Mouse (Mus musculus): ENCODE data around the gene Foxf1. TPM values are rescaled to one million over a fixed set of nuclear protein-coding genes. Genes with fewer than 3 reads are reported as not detected.

The Foxf1 gene
- polyA plus RNA-seq, 1 experiment from 2014 or later = 0.93 TPM

- Histone ChIP-seq H3K27ac (ENCODE audit: low read depth, low read length) (no peak overlapping the region), H3K4me3 (ENCODE audit: low read length) (no peak overlapping the region), H3K27me3 (ENCODE audit: control insufficient read depth, insufficient read depth, low read length) (no peaks in the 10 kb centered on the region), H3K36me3 (ENCODE audit: control insufficient read depth, insufficient read depth, low read length) (peaks cover 55% of the 10 kb centered on the region), H3K4me2 (replicated peaks; ENCODE audit: low read depth, low read length) (no peak overlapping the region), H3K9ac (ENCODE audit: low read depth, low read length) (no peak overlapping the region), H3K4me1 (ENCODE audit: control insufficient read depth, insufficient read depth, low read length) (peaks cover 8% of the 10 kb centered on the region), H3K9me3 (ENCODE audit: control insufficient read depth, low read length) (no peaks in the 10 kb centered on the region)
- peak; percentile 51; the same call in 1 of the 2 replicates for ATAC-seq (ENCODE audit: low FRiP score, low TSS enrichment)
- WGBS = 54% methylated on average over 17 of the region's 17 CpGs
These were observed 20.0 kb downstream of the Foxf1 start for GRCm38 (mm10) chr8:121104049-121104818.

DNA sequence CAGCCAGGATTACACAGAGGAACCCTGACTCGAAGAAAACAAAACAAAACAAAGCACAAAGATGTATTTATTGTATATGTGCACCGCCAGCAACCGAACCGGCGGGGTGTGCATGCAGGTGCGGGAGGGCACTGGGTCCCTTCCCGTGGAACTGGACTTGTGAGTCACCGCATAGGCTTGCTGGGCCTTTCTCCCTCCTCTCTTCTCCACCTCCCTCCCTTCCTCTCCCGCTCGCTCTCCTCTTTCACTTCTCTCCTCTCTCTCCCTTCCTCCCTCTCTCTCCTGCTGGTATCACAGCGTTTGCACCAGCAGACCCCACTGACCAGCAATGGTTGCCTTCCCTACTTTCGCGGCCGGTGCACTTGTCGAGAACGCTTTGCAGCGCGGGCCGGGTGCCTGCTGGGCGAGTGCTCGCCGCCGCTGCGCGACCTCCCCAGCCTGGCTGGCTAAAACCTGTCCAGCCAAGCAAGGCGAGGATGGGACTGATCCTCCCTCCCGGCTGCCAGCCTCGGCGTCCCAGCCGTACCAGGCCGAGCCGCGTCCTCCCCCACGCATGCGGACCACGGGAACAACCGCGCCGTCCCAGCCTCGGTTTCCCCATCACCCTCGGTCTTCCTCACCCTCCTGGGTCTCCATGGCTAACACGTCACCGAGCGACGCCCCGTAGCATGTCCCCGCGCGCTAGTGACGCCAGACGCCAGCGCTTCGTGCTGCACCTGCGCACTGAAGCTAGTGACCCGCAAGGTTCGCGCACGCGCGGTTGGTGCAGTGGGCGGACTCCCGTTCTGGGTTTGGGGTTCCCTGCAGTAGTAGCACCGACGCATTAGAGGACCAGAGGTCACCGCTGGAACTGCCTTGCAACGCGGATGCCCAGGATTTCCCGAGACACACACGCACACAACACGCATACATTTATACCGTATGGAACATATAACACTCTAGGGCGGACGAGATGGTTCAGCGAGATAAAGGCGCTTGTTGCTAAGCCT, 23.8 kb downstream of the Foxf1 start, which contains the start of gene Mthfsd:
TSS of gene Mthfsd (minus strand) at position 725 of the 989 bp plus-strand sequence.
- 2% methylated on average over 75 of the region's 75 CpGs for WGBS
- H3K27ac ChIP-seq (ENCODE audit: low read depth, low read length) = peak within 1 kb of the TSS; percentile 77; the same call in 1 of the 2 replicates
- peak; percentile 91 for ATAC-seq (ENCODE audit: low FRiP score, low TSS enrichment)
- peaks cover 21% of the 10 kb centered on the region for H3K36me3 ChIP-seq (ENCODE audit: control insufficient read depth, insufficient read depth, low read length)
- H3K9me3 ChIP-seq (ENCODE audit: control insufficient read depth, low read length) = no peaks in the 10 kb centered on the region
- peak within 1 kb of the TSS; percentile 83 for H3K9ac ChIP-seq (ENCODE audit: low read depth, low read length)
- H3K4me2 ChIP-seq (replicated peaks; ENCODE audit: low read depth, low read length) = peak within 1 kb of the TSS; percentile 89
- H3K4me3 ChIP-seq (ENCODE audit: low read length) = peak within 1 kb of the TSS; percentile 96
- peaks cover 8% of the 10 kb centered on the region for H3K4me1 ChIP-seq (ENCODE audit: control insufficient read depth, insufficient read depth, low read length)
- H3K27me3 ChIP-seq (ENCODE audit: control insufficient read depth, insufficient read depth, low read length) = 0 out of 2 replicates have a peak, but pooled peaks cover 3% of the 10 kb centered on the region

- Histone ChIP-seq H3K4me1 (ENCODE audit: control insufficient read depth, insufficient read depth, low read length) (peaks cover 12% of the 10 kb centered on the region), H3K9ac (ENCODE audit: low read depth, low read length) (peak overlapping the region; percentile 42; the same call in 1 of the 2 replicates), H3K27me3 (ENCODE audit: control insufficient read depth, insufficient read depth, low read length) (0 out of 2 replicates have a peak, but pooled peaks cover 3% of the 10 kb centered on the region), H3K36me3 (ENCODE audit: control insufficient read depth, insufficient read depth, low read length) (peaks cover 14% of the 10 kb centered on the region; the same call in 1 of the 2 replicates), H3K4me3 (ENCODE audit: low read length) (peak overlapping the region; percentile 96), H3K4me2 (replicated peaks; ENCODE audit: low read depth, low read length) (peak overlapping the region; percentile 48), H3K9me3 (ENCODE audit: control insufficient read depth, low read length) (no peaks in the 10 kb centered on the region), H3K27ac (ENCODE audit: low read depth, low read length) (no peak overlapping the region)
- no peak for ATAC-seq (ENCODE audit: low FRiP score, low TSS enrichment)
- WGBS = 13% methylated on average over 5 of the region's 5 CpGs
These were observed 24.5 kb downstream of the Foxf1 start for GRCm38 (mm10) chr8:121108657-121109056.

- peaks cover 3% of the 10 kb centered on the region; the same call in 1 of the 2 replicates for H3K27me3 ChIP-seq (ENCODE audit: control insufficient read depth, insufficient read depth, low read length)
- H3K27ac ChIP-seq (ENCODE audit: low read depth, low read length) = no peak overlapping the region
These were observed 27.1 kb downstream of the Foxf1 start for GRCm38 (mm10) chr8:121111145-121111907.

GRCm38 (mm10) chr8:121113261-121113660, 29.1 kb downstream of the Foxf1 start:
- Histone ChIP-seq H3K9ac (ENCODE audit: low read depth, low read length) (0 out of 2 replicates have a peak overlapping the region, but pooled peaks have one; percentile 23), H3K4me3 (ENCODE audit: low read length) (peak overlapping the region; percentile 12), H3K9me3 (ENCODE audit: control insufficient read depth, low read length) (no peaks in the 10 kb centered on the region), H3K4me1 (ENCODE audit: control insufficient read depth, insufficient read depth, low read length) (peaks cover 14% of the 10 kb centered on the region), H3K27me3 (ENCODE audit: control insufficient read depth, insufficient read depth, low read length) (peaks cover 11% of the 10 kb centered on the region; the same call in 1 of the 2 replicates), H3K36me3 (ENCODE audit: control insufficient read depth, insufficient read depth, low read length) (peaks cover 9% of the 10 kb centered on the region; the same call in 1 of the 2 replicates), H3K27ac (ENCODE audit: low read depth, low read length) (no peak overlapping the region), H3K4me2 (replicated peaks; ENCODE audit: low read depth, low read length) (peak overlapping the region; percentile 70)
- under 1% methylated on average over 21 of the region's 21 CpGs for WGBS
- 0 out of 2 replicates have a peak, but pooled peaks have one; percentile 13 for ATAC-seq (ENCODE audit: low FRiP score, low TSS enrichment)

More at GRCm38 (mm10) chr8:121111145-121111907, 27.1 kb downstream of the Foxf1 start:
- H3K4me1 ChIP-seq (ENCODE audit: control insufficient read depth, insufficient read depth, low read length) = peaks cover 23% of the 10 kb centered on the region
- no peak overlapping the region for H3K9ac ChIP-seq (ENCODE audit: low read depth, low read length)
- no peak overlapping the region for H3K4me2 ChIP-seq (replicated peaks; ENCODE audit: low read depth, low read length)
- peaks cover 3% of the 10 kb centered on the region; the same call in 1 of the 2 replicates for H3K36me3 ChIP-seq (ENCODE audit: control insufficient read depth, insufficient read depth, low read length)
- H3K9me3 ChIP-seq (ENCODE audit: control insufficient read depth, low read length) = no peaks in the 10 kb centered on the region
- no peak overlapping the region for H3K4me3 ChIP-seq (ENCODE audit: low read length)
- ATAC-seq (ENCODE audit: low FRiP score, low TSS enrichment) = no peak
- 55% methylated on average over 7 of the region's 7 CpGs for WGBS

DNA sequence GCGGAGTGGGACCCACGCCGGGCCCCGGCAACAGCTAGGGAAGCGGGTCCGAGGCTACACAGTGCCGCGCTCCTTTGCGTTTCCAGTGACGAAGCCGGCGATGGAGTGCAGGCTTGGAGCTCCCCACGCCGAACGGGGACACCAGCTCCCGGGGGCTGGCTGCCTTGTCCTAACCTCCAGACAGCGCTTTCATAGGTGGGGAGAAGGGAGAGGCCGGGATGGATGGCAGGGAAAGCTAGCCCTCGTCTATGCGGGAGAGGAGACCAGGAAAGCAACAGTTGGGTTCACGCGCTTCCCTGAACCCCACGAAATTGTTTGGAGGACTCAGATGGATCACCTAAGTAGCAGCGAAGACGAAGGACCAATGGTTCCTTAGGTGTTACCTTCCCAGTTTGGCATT, 30.9 kb downstream of the Foxf1 start:
- ATAC-seq (ENCODE audit: low FRiP score, low TSS enrichment) = no peak
- H3K4me3 ChIP-seq (ENCODE audit: low read length) = peak overlapping the region; percentile 39
- 2% methylated on average over 25 of the region's 25 CpGs for WGBS
- peak overlapping the region; percentile 72 for H3K9ac ChIP-seq (ENCODE audit: low read depth, low read length)
- H3K4me2 ChIP-seq (replicated peaks; ENCODE audit: low read depth, low read length) = peak overlapping the region; percentile 70
- H3K27ac ChIP-seq (ENCODE audit: low read depth, low read length) = peak overlapping the region; percentile 59
- H3K27me3 ChIP-seq (ENCODE audit: control insufficient read depth, insufficient read depth, low read length) = peaks cover 11% of the 10 kb centered on the region; the same call in 1 of the 2 replicates
- H3K4me1 ChIP-seq (ENCODE audit: control insufficient read depth, insufficient read depth, low read length) = peaks cover 14% of the 10 kb centered on the region
- H3K36me3 ChIP-seq (ENCODE audit: control insufficient read depth, insufficient read depth, low read length) = peaks cover 14% of the 10 kb centered on the region; the same call in 1 of the 2 replicates
- H3K9me3 ChIP-seq (ENCODE audit: control insufficient read depth, low read length) = no peaks in the 10 kb centered on the region

DNA sequence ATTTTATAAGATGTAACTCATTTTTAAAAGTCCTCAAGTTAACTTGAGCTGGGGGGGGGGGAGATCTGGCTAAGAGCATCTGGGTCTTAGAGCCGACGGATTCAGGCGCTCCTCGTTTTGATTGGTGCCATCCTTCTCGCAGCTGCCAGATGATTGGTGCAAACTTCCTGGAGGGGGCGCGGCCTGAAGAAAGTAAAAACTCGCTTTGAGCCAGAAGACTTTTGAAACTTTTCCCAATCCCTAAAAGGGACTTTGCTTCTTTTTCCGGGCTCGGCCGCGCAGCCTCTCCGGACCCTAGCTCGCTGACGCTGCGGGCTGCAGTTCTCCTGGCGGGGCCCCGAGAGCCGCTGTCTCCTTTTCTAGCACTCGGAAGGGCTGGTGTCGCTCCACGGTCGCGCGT, 31.8 kb downstream of the Foxf1 start, which contains the start of gene Foxc2:
TSS of gene Foxc2 (plus strand) at position 224 of the 400 bp plus-strand sequence.
- H3K4me1 ChIP-seq (ENCODE audit: control insufficient read depth, insufficient read depth, low read length) = peaks cover 14% of the 10 kb centered on the region
- H3K9ac ChIP-seq (ENCODE audit: low read depth, low read length) = peak within 1 kb of the TSS; percentile 98
- peaks cover 11% of the 10 kb centered on the region; the same call in 1 of the 2 replicates for H3K27me3 ChIP-seq (ENCODE audit: control insufficient read depth, insufficient read depth, low read length)
- under 1% methylated on average over 25 of the region's 25 CpGs for WGBS
- peaks cover 19% of the 10 kb centered on the region; the same call in 1 of the 2 replicates for H3K36me3 ChIP-seq (ENCODE audit: control insufficient read depth, insufficient read depth, low read length)
- peak within 1 kb of the TSS; percentile 70 for H3K4me2 ChIP-seq (replicated peaks; ENCODE audit: low read depth, low read length)
- H3K27ac ChIP-seq (ENCODE audit: low read depth, low read length) = peak within 1 kb of the TSS; percentile 100
- peak within 1 kb of the TSS; percentile 92 for H3K4me3 ChIP-seq (ENCODE audit: low read length)
- ATAC-seq (ENCODE audit: low FRiP score, low TSS enrichment) = peak; percentile 75
- no peaks in the 10 kb centered on the region for H3K9me3 ChIP-seq (ENCODE audit: control insufficient read depth, low read length)
